Mouse (Mus musculus): ENCODE measurements around the gene Bpnt1. TPM values are rescaled to one million over a fixed set of nuclear protein-coding genes. Genes with fewer than 3 reads are reported as not detected.

Bpnt1 gene
- 9.7 TPM in 1 of 2 replicates, not detected in the other for polyA plus RNA-seq (2012; ENCODE audit: insufficient read depth, low replicate concordance)

GRCm38 (mm10) chr1:185331983-185332430 lies at the start of gene Bpnt1:
Gene Bpnt1 (plus strand): TSS chr1:185332149.
- H3K27me3 ChIP-seq (replicated peaks), result no peaks in the 10 kb centered on the region
- peak within 1 kb of the TSS; percentile 91 for H3K4me3 ChIP-seq (replicated peaks)
- no peaks in the 10 kb centered on the region for H3K9me3 ChIP-seq
- no peak for TF ChIP-seq GATA1 (IDR thresholded peaks at IDR 0.05; ENCODE audit: borderline replicate concordance, low read length)
- peaks cover 34% of the 10 kb centered on the region for H3K4me1 ChIP-seq
- H3K36me3 ChIP-seq (replicated peaks; ENCODE audit: low read length), result peaks cover 5% of the 10 kb centered on the region

DNA sequence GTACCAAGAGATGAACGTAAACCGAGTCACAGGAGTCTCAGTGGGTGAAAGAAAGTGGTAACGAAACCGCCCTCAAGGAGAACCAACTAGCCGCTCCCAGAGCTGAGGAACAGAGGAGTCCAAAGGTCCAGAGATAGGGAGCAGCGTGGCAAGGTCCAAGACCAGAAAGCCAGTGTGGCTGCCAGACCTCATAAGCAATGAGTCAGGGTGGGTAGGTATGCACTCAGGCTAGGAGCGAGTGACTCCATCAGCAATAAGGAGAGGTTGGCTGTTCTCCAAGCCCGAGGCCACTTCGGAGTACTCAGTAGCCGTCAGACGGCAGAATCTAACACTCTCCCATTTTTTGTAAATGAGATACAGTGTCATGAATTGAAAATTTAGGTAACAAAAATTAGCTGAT lies 49.1 kb upstream of the Bpnt1 start:
- peaks cover 99% of the 10 kb centered on the region for H3K36me3 ChIP-seq (replicated peaks; ENCODE audit: low read length)
- H3K4me1 ChIP-seq, result no peaks in the 10 kb centered on the region; the same call in 1 of the 2 replicates
- H3K9me3 ChIP-seq, result no peaks in the 10 kb centered on the region
- TF ChIP-seq FLI1 (IDR thresholded peaks at IDR 0.05; ENCODE audit: low read length) (no peak), GATA1 (IDR thresholded peaks at IDR 0.05; ENCODE audit: borderline replicate concordance, low read length) (no peak)
- no peak overlapping the region for H3K4me3 ChIP-seq (replicated peaks)
- no peaks in the 10 kb centered on the region for H3K27me3 ChIP-seq (replicated peaks)

- Histone ChIP-seq H3K9me3 (no peaks in the 10 kb centered on the region), H3K36me3 (replicated peaks; ENCODE audit: low read length) (peaks cover 99% of the 10 kb centered on the region), H3K4me1 (no peaks in the 10 kb centered on the region; the same call in 1 of the 2 replicates), H3K27me3 (replicated peaks) (no peaks in the 10 kb centered on the region), H3K4me3 (replicated peaks) (no peak overlapping the region)
- no peak for TF ChIP-seq GATA1 (IDR thresholded peaks at IDR 0.05; ENCODE audit: borderline replicate concordance, low read length)
- no peak for TF ChIP-seq FLI1 (IDR thresholded peaks at IDR 0.05; ENCODE audit: low read length)
These were observed 48.7 kb upstream of the Bpnt1 start for GRCm38 (mm10) chr1:185283247-185283646.

DNA sequence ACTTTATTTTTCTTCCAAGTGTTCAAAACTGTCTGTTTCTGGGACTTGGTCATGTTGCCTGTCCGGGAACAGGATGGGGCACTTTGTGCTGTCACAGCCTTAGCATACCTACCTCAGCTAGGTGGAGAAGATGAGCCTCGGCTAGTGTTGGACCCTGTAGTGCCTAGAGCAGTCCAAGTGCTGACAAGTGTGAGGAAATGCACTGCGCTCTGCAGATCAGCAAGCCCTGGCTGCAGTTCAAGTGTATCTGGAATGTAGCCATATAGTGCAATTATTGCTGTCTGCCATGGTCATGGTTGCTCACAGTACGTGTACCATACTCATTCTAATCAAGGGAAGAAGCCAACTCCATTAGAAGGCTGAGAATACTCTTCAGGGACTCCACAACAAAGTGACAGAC lies 47.2 kb upstream of the Bpnt1 start:
- H3K4me1 ChIP-seq, result no peaks in the 10 kb centered on the region; the same call in 1 of the 2 replicates
- no peaks in the 10 kb centered on the region for H3K27me3 ChIP-seq (replicated peaks)
- H3K36me3 ChIP-seq (replicated peaks; ENCODE audit: low read length), result peaks cover 97% of the 10 kb centered on the region
- no peak overlapping the region for H3K4me3 ChIP-seq (replicated peaks)
- TF ChIP-seq FLI1 (IDR thresholded peaks at IDR 0.05; ENCODE audit: low read length) (no peak), GATA1 (IDR thresholded peaks at IDR 0.05; ENCODE audit: borderline replicate concordance, low read length) (no peak)
- H3K9me3 ChIP-seq, result no peaks in the 10 kb centered on the region

GRCm38 (mm10) chr1:185285171-185285570 lies 46.8 kb upstream of the Bpnt1 start:
- H3K36me3 ChIP-seq (replicated peaks; ENCODE audit: low read length), result peaks cover 97% of the 10 kb centered on the region
- H3K27me3 ChIP-seq (replicated peaks), result no peaks in the 10 kb centered on the region
- no peaks in the 10 kb centered on the region; the same call in 1 of the 2 replicates for H3K4me1 ChIP-seq
- no peaks in the 10 kb centered on the region for H3K9me3 ChIP-seq
- no peak overlapping the region for H3K4me3 ChIP-seq (replicated peaks)
- no peak for TF ChIP-seq FLI1 (IDR thresholded peaks at IDR 0.05; ENCODE audit: low read length)
- no peak for TF ChIP-seq GATA1 (IDR thresholded peaks at IDR 0.05; ENCODE audit: borderline replicate concordance, low read length)

- H3K36me3 ChIP-seq (replicated peaks; ENCODE audit: low read length), result peaks cover 97% of the 10 kb centered on the region
- no peaks in the 10 kb centered on the region for H3K9me3 ChIP-seq
- no peak overlapping the region for H3K4me3 ChIP-seq (replicated peaks)
- no peak for TF ChIP-seq GATA1 (IDR thresholded peaks at IDR 0.05; ENCODE audit: borderline replicate concordance, low read length)
- no peaks in the 10 kb centered on the region; the same call in 1 of the 2 replicates for H3K4me1 ChIP-seq
- no peaks in the 10 kb centered on the region for H3K27me3 ChIP-seq (replicated peaks)
These were observed 44.9 kb upstream of the Bpnt1 start for GRCm38 (mm10) chr1:185287066-185287465.

DNA sequence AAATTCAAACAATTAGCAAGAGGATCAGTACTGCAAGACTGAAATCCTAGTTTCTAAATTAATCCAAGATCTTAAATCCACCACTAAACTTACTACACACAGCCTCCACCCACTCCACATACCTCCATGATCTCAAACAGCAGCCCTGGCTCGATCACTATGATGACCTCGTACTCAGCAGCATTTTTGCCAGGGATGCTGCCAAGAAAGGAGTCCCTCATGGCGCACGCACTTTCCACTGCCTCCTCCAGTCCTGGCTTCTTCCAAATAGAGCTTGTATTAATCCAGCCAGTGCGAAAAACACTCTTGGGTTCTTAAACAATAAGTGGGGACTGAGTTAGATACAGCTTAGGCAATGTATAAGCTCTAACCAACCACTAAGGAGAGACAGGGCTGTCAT lies 42.7 kb upstream of the Bpnt1 start:
- Histone ChIP-seq H3K4me1 (no peaks in the 10 kb centered on the region; the same call in 1 of the 2 replicates), H3K4me3 (replicated peaks) (no peak overlapping the region), H3K9me3 (no peaks in the 10 kb centered on the region), H3K27me3 (replicated peaks) (no peaks in the 10 kb centered on the region), H3K36me3 (replicated peaks; ENCODE audit: low read length) (peaks cover 97% of the 10 kb centered on the region)
- no peak for TF ChIP-seq FLI1 (IDR thresholded peaks at IDR 0.05; ENCODE audit: low read length)
- TF ChIP-seq GATA1 (IDR thresholded peaks at IDR 0.05; ENCODE audit: borderline replicate concordance, low read length), result no peak

GRCm38 (mm10) chr1:185291336-185291735 lies 40.6 kb upstream of the Bpnt1 start:
- peaks cover 97% of the 10 kb centered on the region for H3K36me3 ChIP-seq (replicated peaks; ENCODE audit: low read length)
- no peak overlapping the region for H3K4me3 ChIP-seq (replicated peaks)
- no peaks in the 10 kb centered on the region for H3K9me3 ChIP-seq
- TF ChIP-seq FLI1 (IDR thresholded peaks at IDR 0.05; ENCODE audit: low read length), result no peak
- no peak for TF ChIP-seq GATA1 (IDR thresholded peaks at IDR 0.05; ENCODE audit: borderline replicate concordance, low read length)
- H3K4me1 ChIP-seq, result no peaks in the 10 kb centered on the region
- no peaks in the 10 kb centered on the region for H3K27me3 ChIP-seq (replicated peaks)

DNA sequence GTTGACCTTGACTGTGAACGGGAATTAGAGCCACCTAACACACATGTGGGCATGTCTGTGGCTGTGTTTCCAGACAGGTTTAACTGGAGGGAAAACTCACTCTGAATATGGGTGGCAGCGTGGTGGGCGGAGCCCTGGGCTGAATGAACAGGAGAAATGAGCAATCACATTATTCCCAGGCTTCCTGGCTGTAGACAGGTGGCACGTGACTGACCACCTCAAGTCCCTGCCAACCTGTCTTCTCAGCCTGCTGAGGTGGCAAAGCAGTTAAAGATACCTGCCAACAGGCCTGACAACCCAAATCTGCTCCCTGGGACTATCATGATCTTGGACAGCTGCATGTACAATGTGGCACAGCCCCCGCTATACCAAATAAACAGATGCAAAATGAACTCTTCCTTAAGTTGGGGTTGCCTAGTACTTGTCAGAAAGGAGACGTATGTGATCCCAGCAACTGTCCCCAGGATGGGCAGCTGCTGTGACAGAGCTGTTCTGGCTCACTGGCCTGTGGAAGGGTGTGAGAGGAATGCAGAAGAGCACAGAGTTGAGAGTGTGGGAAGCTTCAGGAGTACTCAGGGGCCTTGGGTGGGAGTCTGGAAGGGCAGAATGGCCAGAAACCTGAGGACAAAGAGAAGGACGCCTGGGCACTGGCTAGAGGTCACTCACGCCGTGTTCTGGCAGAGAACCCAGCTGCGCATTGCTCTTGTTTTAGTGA lies 39.1 kb upstream of the Bpnt1 start:
- Histone ChIP-seq H3K27me3 (replicated peaks) (no peaks in the 10 kb centered on the region), H3K36me3 (replicated peaks; ENCODE audit: low read length) (peaks cover 98% of the 10 kb centered on the region), H3K4me1 (no peaks in the 10 kb centered on the region), H3K4me3 (replicated peaks) (no peak overlapping the region), H3K9me3 (no peaks in the 10 kb centered on the region)
- TF ChIP-seq GATA1 (IDR thresholded peaks at IDR 0.05; ENCODE audit: borderline replicate concordance, low read length), result no peak
- TF ChIP-seq FLI1 (IDR thresholded peaks at IDR 0.05; ENCODE audit: low read length), result no peak

- Histone ChIP-seq H3K27me3 (replicated peaks) (no peaks in the 10 kb centered on the region), H3K36me3 (replicated peaks; ENCODE audit: low read length) (peaks cover 78% of the 10 kb centered on the region), H3K4me3 (replicated peaks) (no peak overlapping the region), H3K9me3 (no peaks in the 10 kb centered on the region), H3K4me1 (no peaks in the 10 kb centered on the region)
- TF ChIP-seq GATA1 (IDR thresholded peaks at IDR 0.05; ENCODE audit: borderline replicate concordance, low read length), result no peak
These were observed 35.1 kb upstream of the Bpnt1 start for GRCm38 (mm10) chr1:185296850-185297249.
